Mouse (Mus musculus) heart, adult 11 months (tissue): ENCODE results near the gene Ndufb8.

ENCODE experiments used
- DNase-seq: peaks from one replicate; pipeline ENCODE4 v3.0.0; 2022

Ndufb8 gene

GRCm38 (mm10) chr19:44554861-44555590 lies at the start of gene Ndufb8:
Ndufb8 (minus strand) TSS chr19:44555440.
- DNase-seq: peak; percentile 99

DNA sequence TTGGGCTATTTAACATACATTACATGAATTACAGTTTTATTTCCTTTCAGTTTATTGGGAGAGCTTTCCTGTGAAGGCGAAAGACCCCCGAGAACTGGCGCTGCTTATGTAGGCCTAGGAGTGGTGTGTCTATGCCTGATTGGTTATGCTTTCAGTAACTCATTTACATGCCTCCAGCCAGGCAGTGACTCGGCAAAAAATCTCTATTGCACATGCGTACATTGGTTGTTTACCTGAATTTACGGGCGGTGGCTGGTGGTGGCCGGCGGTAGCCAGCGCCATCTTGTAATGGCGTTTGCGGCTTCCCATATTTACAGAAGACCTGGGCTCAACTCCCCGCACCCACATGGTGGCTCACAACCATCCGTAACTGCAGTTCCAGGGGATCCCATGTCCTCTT lies 38.9 kb upstream of the Ndufb8 start:
- DNase-seq: no peak

- DNase-seq: no peak
Observed at GRCm38 (mm10) chr19:44591638-44592037, 36.4 kb upstream of the Ndufb8 start.

- DNase-seq: no peak
Observed at GRCm38 (mm10) chr19:44590992-44591391, 35.8 kb upstream of the Ndufb8 start.

DNA sequence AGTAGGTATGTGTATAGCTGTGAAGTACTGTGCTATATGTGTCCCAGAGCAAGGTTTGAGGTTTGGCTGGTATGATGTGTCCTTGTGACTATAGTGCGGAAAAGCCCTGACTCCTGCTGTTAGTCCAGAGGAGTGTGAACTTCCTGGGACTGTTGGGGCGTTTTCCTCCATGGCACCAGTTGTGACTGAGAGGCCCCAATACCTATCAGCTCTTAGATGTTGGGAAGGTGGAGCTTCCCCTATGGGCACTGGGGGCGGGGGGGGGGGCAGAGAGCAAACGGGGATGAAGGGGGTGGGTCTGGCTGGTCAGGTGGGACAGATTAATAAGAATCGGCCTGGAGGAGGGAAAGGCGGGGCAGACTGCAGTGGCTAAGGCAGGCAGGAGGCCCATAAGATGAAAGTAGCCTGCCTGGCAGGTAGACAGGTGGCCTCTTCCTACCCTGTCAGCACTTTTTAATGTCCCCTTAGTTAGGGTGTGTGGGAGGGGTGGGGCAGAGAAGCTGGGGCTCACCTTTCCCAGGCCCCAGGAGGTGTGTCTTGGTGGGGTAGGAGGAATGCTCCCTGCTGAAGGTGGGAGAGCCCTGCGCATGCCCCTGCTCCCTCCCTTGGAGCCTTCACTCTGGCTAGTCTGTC lies 34.5 kb upstream of the Ndufb8 start:
- DNase-seq: no peak

GRCm38 (mm10) chr19:44588036-44588435 lies 32.8 kb upstream of the Ndufb8 start:
- no peak for DNase-seq

DNA sequence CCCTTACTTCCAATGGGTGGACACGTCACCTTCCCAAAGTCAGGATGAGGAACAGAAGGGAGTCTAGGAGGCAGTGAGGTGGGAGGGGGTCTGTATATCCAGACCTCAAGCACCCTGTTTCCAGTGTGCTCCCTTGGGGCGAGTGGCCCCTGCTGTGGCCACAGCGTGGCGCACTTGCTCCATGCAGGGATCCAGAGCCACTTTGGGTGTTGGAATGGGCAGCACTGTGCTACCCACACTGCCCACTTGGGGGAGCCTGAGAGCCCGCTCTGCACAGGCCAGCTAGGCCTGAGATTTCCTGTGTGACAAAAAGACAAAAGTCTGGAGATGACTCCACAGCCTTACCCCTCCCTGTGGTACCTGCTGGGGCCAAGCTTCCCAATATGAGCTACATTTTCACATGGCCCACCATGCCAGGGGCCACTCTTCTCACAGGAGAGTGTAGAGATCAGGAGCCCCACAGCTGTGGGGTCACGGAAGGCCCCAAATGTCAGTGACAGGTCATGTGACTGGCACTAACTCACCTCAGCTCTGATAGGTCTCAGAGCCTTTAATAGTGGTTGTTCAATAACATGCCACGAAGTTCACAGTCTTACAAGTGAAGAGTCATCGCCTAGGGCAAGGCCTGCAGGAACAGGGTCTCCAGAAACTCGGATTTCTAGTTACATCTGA lies 27.5 kb upstream of the Ndufb8 start:
- peak; percentile 98 for DNase-seq

DNA sequence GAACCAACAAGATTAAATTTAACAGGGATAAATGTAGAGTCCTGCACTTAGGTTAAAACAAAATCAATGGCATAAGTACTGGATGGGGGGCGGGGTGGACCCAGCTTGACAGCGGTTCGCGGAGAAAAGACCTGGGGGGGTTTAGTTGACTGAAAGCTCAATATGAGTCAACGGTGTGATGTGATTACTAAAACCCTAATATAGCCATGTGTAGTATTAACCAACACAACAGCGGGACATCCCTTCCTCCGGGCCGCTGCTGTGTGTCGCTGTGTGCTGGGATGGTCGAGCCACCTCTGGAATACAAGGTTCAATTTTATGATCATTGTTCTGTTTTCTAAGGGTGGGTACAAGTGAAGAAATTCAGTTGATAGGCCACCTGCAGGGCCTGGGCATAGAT lies 26.9 kb upstream of the Ndufb8 start:
- no peak for DNase-seq

DNA sequence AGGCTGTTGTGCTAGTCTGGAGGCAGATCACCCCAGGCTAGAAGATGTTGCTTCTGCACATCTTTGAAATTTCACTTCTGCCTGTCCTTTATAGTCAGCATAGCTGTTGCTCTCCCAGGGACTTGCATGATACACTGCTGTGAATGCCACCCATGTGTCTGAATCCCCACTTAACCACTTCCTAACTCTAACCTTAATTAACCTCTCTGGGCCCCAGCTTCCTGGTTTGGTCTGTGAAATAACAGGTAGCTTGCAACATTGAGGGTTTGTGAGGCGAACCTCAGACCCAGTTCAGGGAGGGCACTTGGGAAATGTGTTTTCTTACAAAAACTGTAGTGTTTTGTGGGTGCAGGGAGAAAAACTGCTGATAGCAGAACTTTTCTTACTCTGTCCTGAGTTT lies 22.8 kb upstream of the Ndufb8 start:
- no peak for DNase-seq

DNA sequence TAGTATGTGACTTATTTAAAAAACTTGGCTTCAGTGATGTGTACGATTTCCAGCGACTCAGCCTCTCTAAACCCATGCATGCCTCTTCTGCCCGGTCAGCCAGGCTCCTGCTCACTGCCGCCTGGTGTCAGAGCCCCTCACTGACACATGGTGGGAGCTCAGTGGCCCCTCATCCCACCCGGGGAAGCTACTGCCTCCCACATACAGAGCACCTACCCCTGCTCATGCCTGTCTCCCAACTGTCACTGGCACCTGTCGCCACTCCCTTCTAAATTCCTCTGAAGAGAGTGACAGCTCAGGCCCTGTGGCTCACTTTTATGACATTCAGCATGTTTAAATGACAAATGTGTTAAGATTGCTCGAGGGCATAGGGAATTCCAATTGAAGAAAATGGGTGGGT lies 21.0 kb upstream of the Ndufb8 start:
- no peak for DNase-seq

DNA sequence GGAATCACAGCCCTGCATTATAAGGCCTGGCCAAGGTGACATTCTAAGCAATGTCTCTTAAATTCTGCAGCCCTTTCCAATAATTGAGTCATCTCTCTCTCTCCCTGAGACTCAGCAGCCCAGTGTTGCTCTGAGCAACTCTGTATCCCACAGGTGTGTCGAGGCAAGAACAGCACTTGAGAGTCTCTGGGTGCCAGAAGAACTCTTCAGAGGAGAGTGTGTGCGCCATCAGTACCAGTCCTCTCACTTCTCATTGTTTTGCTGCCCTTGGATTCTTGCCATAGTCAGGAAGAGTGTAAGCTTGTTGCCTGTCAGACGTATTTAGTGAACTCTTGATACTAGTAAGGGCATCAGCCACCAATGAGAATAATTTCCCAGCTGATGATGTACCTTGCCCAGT lies 12.5 kb upstream of the Ndufb8 start:
- DNase-seq: no peak

DNA sequence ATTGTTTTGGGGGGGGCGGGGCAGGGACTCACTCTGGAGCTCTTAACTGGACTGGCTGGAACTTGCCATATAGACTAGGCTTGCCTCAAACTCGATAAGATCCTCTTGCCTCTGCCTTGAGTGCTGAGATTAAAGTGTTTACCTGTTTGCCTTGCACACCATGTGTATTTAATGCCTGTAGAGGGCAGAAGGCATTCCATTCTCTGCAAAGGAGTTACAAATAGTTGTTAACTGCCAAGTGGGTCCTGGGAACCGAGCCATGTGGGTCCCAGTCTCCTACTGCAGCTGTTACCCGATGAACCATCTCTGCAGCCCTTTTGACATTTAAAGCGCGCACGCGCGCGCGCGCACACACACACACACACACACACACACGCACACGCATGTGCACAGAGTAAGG lies 8.8 kb upstream of the Ndufb8 start:
- no peak for DNase-seq

DNA sequence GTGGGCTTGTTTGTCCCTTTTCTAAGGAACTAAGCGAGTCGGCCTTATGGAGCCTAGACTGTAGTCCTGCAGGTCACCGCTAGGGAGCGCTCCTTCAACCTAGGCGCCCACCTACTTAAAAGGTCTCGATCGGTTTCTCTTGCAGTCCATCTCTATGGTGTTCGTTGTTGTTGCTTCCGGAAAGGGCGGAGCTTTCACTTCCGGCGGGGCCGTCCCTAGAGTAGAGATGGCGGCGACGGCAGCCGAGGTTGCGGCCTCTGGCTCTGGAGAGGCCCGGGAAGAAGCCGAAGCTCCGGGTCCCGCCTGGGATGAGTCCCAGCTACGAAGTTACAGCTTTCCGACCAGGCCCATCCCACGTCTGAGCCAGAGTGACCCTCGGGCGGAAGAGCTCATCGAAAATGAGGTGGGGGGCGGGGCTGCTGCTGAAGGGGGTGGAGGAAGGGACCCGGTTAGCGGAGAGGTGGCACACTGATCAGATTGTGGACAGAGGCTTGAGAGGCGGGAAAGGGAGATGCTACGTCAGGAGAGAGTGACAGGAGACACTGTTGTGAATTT lies 7.5 kb upstream of the Ndufb8 start, which contains the start of gene Hif1an:
Hif1an (plus strand) TSS at position 199 of the 555 bp plus-strand sequence.
- DNase-seq: peak; percentile 99

DNA sequence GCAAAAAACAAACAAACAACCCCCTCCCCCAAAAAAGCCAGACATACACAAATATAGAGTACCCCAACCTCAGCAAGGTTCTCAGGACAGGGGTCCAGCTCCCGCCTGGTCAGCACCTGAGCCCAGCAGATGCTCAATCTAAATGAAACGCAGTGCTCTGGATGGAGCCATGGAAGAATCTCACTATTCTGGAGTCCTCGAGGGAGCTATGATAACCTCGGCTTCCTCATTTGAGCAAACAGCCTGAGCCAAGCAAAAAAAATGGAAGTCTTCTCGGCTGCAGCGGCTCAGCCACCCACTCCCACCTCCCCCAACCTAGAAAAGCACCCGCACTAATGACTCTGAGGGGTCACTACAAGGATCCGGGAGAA lies 765 bp downstream of the Ndufb8 start:
- DNase-seq: peak; percentile 91

- DNase-seq: no peak
Observed at GRCm38 (mm10) chr19:44553286-44553685, 2.0 kb downstream of the Ndufb8 start.

GRCm38 (mm10) chr19:44552731-44553130 lies 2.5 kb downstream of the Ndufb8 start, which contains the start of gene Gm20538:
Gm20538 (minus strand) TSS chr19:44552831.
- DNase-seq: no peak

DNA sequence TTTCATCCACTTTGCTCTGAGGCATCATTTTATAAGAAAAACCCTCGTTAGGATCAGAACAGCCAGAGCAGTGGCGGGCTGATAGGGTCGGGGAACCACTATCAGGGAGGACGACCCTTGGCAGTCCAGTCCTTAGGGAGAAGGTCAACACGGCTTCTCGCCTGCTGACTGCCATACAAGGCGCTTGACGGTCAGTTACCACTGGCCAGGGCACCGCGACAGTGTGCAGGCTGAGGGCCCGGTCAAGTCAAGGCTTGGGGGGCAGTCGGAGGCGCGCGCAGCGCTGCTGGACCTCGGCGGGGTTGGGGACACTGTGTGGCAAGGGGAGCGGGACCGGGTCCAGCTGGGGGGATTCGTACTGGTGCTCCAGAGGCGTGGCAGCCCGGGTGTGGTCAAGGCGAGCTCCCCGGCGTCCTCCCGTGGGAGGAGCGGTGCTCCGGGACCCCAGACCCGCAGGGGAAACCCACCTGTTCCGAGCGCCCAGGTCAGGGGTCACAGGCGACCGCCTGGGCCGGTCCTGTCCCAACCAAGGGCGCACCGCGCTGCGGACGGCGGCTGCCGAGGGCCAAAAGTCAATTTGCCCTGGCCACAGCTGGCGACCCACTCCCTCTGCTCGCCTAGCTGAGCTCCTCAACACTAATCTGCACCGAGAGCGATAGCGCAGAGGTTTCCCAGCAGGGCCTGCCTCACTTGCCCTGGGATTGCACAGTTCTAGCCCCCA lies 9.8 kb downstream of the Ndufb8 start, which contains the start of gene Sec31b:
Sec31b (minus strand) TSS at position 544 of the 721 bp plus-strand sequence.
- peak; percentile 97 for DNase-seq

DNA sequence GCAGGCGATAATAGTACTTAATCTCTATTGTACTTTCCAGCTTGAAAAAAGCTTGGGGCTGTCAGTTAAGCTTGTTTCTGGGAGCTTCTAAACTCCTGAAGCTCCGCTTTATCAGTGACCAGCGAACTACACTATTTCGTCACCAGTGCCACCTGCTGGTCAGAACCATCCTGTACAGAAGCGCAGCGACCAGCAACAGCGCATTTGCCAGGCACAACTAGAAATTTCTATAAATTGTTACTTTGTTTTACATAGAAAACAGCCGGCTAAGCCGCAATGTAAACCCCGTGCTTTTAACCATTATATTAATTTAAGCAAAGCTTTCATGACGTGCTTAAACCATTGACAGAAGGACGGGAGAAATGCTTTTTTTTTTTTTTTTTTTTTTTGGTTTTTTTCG lies 10.5 kb downstream of the Ndufb8 start:
- peak; percentile 94 for DNase-seq

DNA sequence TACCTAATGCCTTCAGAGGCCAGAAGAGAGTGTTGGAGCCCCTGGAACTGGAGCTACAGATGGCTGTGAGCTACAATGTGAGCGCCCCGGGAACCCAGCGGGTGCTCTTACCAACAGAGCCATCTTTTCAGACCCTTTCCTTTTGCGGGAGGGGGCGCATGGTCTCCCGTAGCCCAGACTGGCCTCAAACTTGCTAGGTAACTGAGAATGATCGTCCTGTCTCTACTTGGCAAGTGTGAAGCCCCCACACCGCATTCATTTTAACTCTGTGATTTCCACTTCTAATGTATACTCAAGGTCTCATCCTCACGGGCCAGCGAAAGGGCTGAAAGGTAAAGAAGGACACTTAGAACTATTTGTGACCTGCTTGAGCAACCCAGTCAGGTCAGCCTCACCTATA lies 10.9 kb downstream of the Ndufb8 start:
- DNase-seq: peak; percentile 93

- no peak for DNase-seq
Observed at GRCm38 (mm10) chr19:44542694-44543178, 12.5 kb downstream of the Ndufb8 start.

- no peak for DNase-seq
Observed at GRCm38 (mm10) chr19:44537416-44537815, 17.8 kb downstream of the Ndufb8 start.

- DNase-seq: no peak
Observed at GRCm38 (mm10) chr19:44535376-44535775, 19.9 kb downstream of the Ndufb8 start.

DNA sequence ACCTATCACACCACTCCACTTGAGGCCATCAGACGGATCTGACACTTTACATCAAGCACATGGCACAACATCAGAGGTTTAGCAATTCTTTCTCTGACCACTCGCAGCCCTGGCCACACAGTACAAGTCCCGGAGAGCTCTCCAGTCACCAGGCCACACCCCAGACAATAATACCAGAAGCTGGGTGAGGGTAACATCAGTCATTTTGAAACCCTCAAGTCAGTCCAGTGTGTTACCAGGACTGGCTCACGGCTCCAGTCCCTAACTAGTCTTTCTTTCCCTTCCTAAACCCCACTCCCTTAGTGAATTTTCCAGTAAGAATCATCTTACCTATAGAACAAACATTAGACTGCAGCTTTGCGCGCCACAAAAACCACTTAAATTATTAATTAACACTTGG lies 25.2 kb downstream of the Ndufb8 start:
- DNase-seq: no peak
